Mouse (Mus musculus): ENCODE results near the gene Baz1a. TPM values are rescaled to one million over a fixed set of nuclear protein-coding genes. Genes with fewer than 3 reads are reported as not detected.

Baz1a gene
- polyA plus RNA-seq, 1 experiment from 2014 or later = 47.6 TPM

GRCm38 (mm10) chr12:54987156-54987555 lies 27.0 kb downstream of the Baz1a start:
- no peaks in the 10 kb centered on the region for H3K9me3 ChIP-seq (replicated peaks)
- ATAC-seq = no peak
- peak overlapping the region; percentile 38 for H3K4me2 ChIP-seq
- H3K27me3 ChIP-seq (replicated peaks) = no peaks in the 10 kb centered on the region
- H3K9ac ChIP-seq = no peak overlapping the region
- H3K4me1 ChIP-seq = peaks cover 31% of the 10 kb centered on the region
- H3K4me3 ChIP-seq = no peak overlapping the region
- 0 out of 2 replicates have a peak overlapping the region, but pooled peaks have one; percentile 40 for H3K27ac ChIP-seq
- WGBS (ENCODE audit: insufficient replicate concordance) = 71% methylated on average over 2 of the region's 2 CpGs
- H3K36me3 ChIP-seq = peaks cover 21% of the 10 kb centered on the region

- Histone ChIP-seq H3K9me3 (replicated peaks) (no peaks in the 10 kb centered on the region), H3K27ac (peak within 1 kb of the TSS; percentile 97), H3K4me3 (peak within 1 kb of the TSS; percentile 99), H3K4me2 (peak within 1 kb of the TSS; percentile 98), H3K27me3 (replicated peaks) (no peaks in the 10 kb centered on the region), H3K9ac (peak within 1 kb of the TSS; percentile 98), H3K36me3 (peaks cover 30% of the 10 kb centered on the region), H3K4me1 (peaks cover 40% of the 10 kb centered on the region)
- ATAC-seq = peak; percentile 80
- WGBS (ENCODE audit: insufficient replicate concordance) = under 1% methylated on average over 51 of the region's 60 CpGs
These were observed 28.0 kb downstream of the Baz1a start, which contains the start of gene Gm20403 for GRCm38 (mm10) chr12:54986052-54986717. TSS of gene Gm20403 (minus strand) at chr12:54986529.

- WGBS (ENCODE audit: insufficient replicate concordance) = under 1% methylated on average over 99 of the region's 117 CpGs
These were observed 28.7 kb downstream of the Baz1a start for GRCm38 (mm10) chr12:54985257-54986051.

GRCm38 (mm10) chr12:54984701-54985256 lies 29.4 kb downstream of the Baz1a start:
- WGBS (ENCODE audit: insufficient replicate concordance) = under 1% methylated on average over 42 of the region's 42 CpGs
- ATAC-seq = peak; percentile 81

More at GRCm38 (mm10) chr12:54985257-54986051, 28.7 kb downstream of the Baz1a start:
- Histone ChIP-seq H3K4me1 (peaks cover 48% of the 10 kb centered on the region), H3K27me3 (replicated peaks) (no peaks in the 10 kb centered on the region), H3K27ac (peak overlapping the region; percentile 97), H3K4me2 (peak overlapping the region; percentile 98), H3K36me3 (peaks cover 34% of the 10 kb centered on the region), H3K4me3 (peak overlapping the region; percentile 99), H3K9ac (peak overlapping the region; percentile 98), H3K9me3 (replicated peaks) (no peaks in the 10 kb centered on the region)
- peak; percentile 66 for ATAC-seq

GRCm38 (mm10) chr12:54982935-54983715 lies 31.0 kb downstream of the Baz1a start:
- peak overlapping the region; percentile 12; the same call in 1 of the 2 replicates for H3K4me2 ChIP-seq
- peak overlapping the region; percentile 16; the same call in 1 of the 2 replicates for H3K27ac ChIP-seq
- H3K4me1 ChIP-seq = peaks cover 54% of the 10 kb centered on the region

More at GRCm38 (mm10) chr12:54984701-54985256, 29.4 kb downstream of the Baz1a start:
- H3K4me3 ChIP-seq = peak overlapping the region; percentile 99
- H3K4me1 ChIP-seq = peaks cover 54% of the 10 kb centered on the region
- H3K36me3 ChIP-seq = peaks cover 41% of the 10 kb centered on the region
- peak overlapping the region; percentile 98 for H3K4me2 ChIP-seq
- H3K9ac ChIP-seq = peak overlapping the region; percentile 98
- peak overlapping the region; percentile 97 for H3K27ac ChIP-seq
- no peaks in the 10 kb centered on the region for H3K27me3 ChIP-seq (replicated peaks)
- no peaks in the 10 kb centered on the region for H3K9me3 ChIP-seq (replicated peaks)

GRCm38 (mm10) chr12:54981962-54982361 lies 32.2 kb downstream of the Baz1a start:
- Histone ChIP-seq H3K4me2 (peak overlapping the region; percentile 47; the same call in 1 of the 2 replicates), H3K9me3 (replicated peaks) (no peaks in the 10 kb centered on the region), H3K36me3 (peaks cover 59% of the 10 kb centered on the region), H3K9ac (peak overlapping the region; percentile 47; the same call in 1 of the 2 replicates), H3K4me1 (peaks cover 54% of the 10 kb centered on the region), H3K4me3 (no peak overlapping the region), H3K27ac (peak overlapping the region; percentile 81; the same call in 1 of the 2 replicates), H3K27me3 (replicated peaks) (no peaks in the 10 kb centered on the region)
- ATAC-seq = no peak
- WGBS (ENCODE audit: insufficient replicate concordance) = 71% methylated on average over 6 of the region's 6 CpGs

More at GRCm38 (mm10) chr12:54982935-54983715, 31.0 kb downstream of the Baz1a start:
- no peak for ATAC-seq
- no peak overlapping the region for H3K4me3 ChIP-seq
- WGBS (ENCODE audit: insufficient replicate concordance) = 77% methylated on average over 7 of the region's 7 CpGs
- H3K9ac ChIP-seq = peak overlapping the region; percentile 2; the same call in 1 of the 2 replicates
- H3K27me3 ChIP-seq (replicated peaks) = no peaks in the 10 kb centered on the region
- H3K36me3 ChIP-seq = peaks cover 51% of the 10 kb centered on the region
- H3K9me3 ChIP-seq (replicated peaks) = no peaks in the 10 kb centered on the region

GRCm38 (mm10) chr12:54980939-54981338 lies 33.2 kb downstream of the Baz1a start:
- Histone ChIP-seq H3K4me2 (peak overlapping the region; percentile 47), H3K27me3 (replicated peaks) (no peaks in the 10 kb centered on the region), H3K9ac (peak overlapping the region; percentile 47; the same call in 1 of the 2 replicates), H3K36me3 (peaks cover 66% of the 10 kb centered on the region), H3K9me3 (replicated peaks) (no peaks in the 10 kb centered on the region), H3K4me1 (peaks cover 57% of the 10 kb centered on the region), H3K27ac (peak overlapping the region; percentile 81), H3K4me3 (no peak overlapping the region)
- WGBS (ENCODE audit: insufficient replicate concordance) = 76% methylated on average over 5 of the region's 5 CpGs
- no peak for ATAC-seq

GRCm38 (mm10) chr12:54980532-54980931 lies 33.6 kb downstream of the Baz1a start:
- Histone ChIP-seq H3K27me3 (replicated peaks) (no peaks in the 10 kb centered on the region), H3K36me3 (peaks cover 70% of the 10 kb centered on the region), H3K9ac (no peak overlapping the region), H3K27ac (peak overlapping the region; percentile 81), H3K4me2 (peak overlapping the region; percentile 47), H3K4me1 (peaks cover 57% of the 10 kb centered on the region), H3K4me3 (no peak overlapping the region), H3K9me3 (replicated peaks) (no peaks in the 10 kb centered on the region)
- peak; percentile 80 for ATAC-seq
- WGBS (ENCODE audit: insufficient replicate concordance) = 28% methylated on average over 6 of the region's 6 CpGs

GRCm38 (mm10) chr12:54969033-54969432 lies 45.1 kb downstream of the Baz1a start:
- WGBS (ENCODE audit: insufficient replicate concordance) = 47% methylated on average over 3 of the region's 3 CpGs

GRCm38 (mm10) chr12:54965532-54966160 lies 48.5 kb downstream of the Baz1a start:
- Histone ChIP-seq H3K4me1 (peaks cover 19% of the 10 kb centered on the region), H3K27me3 (replicated peaks) (no peaks in the 10 kb centered on the region), H3K27ac (no peak overlapping the region), H3K9me3 (replicated peaks) (no peaks in the 10 kb centered on the region), H3K4me3 (no peak overlapping the region), H3K9ac (no peak overlapping the region), H3K36me3 (peaks cover 77% of the 10 kb centered on the region), H3K4me2 (no peak overlapping the region)
- no peak for ATAC-seq
- WGBS (ENCODE audit: insufficient replicate concordance) = 88% methylated on average over 4 of the region's 4 CpGs

More at GRCm38 (mm10) chr12:54969033-54969432, 45.1 kb downstream of the Baz1a start:
- Histone ChIP-seq H3K4me2 (no peak overlapping the region), H3K4me1 (peaks cover 11% of the 10 kb centered on the region), H3K4me3 (no peak overlapping the region), H3K36me3 (peaks cover 91% of the 10 kb centered on the region), H3K27me3 (replicated peaks) (no peaks in the 10 kb centered on the region), H3K9me3 (replicated peaks) (no peaks in the 10 kb centered on the region), H3K9ac (no peak overlapping the region), H3K27ac (no peak overlapping the region)
- ATAC-seq = no peak

- H3K4me1 ChIP-seq = peaks cover 36% of the 10 kb centered on the region
- WGBS (ENCODE audit: insufficient replicate concordance) = 60% methylated on average over 2 of the region's 2 CpGs
- ATAC-seq = no peak
- H3K36me3 ChIP-seq = peaks cover 47% of the 10 kb centered on the region
- no peak overlapping the region for H3K9ac ChIP-seq
- H3K4me2 ChIP-seq = no peak overlapping the region
- no peaks in the 10 kb centered on the region for H3K27me3 ChIP-seq (replicated peaks)
- H3K4me3 ChIP-seq = no peak overlapping the region
- no peaks in the 10 kb centered on the region for H3K9me3 ChIP-seq (replicated peaks)
- H3K27ac ChIP-seq = no peak overlapping the region
These were observed 54.6 kb downstream of the Baz1a start for GRCm38 (mm10) chr12:54959569-54959968.
